Mouse (Mus musculus) hindbrain, embryonic 11.5 days (tissue): ENCODE results near the gene Macrod2. TPM values are rescaled to one million over a fixed set of nuclear protein-coding genes. Genes with fewer than 3 reads are reported as not detected.

ENCODE experiments used
- ATAC-seq: fragments of 200-750 bp; cut with Nextera tagmentation; 2 replicates; pipeline ENCODE4 v1.8.0; 2017; ENCODE audit warnings: mild to moderate bottlenecking, moderate TSS enrichment, moderate library complexity; ENCODE audit not compliant: low FRiP score
- DNase-seq: peaks from one replicate; pipeline ENCODE4 v3.0.0-alpha.2; 2015; ENCODE audit warnings: low spot score
- H3K27ac ChIP-seq: fragments of 300-500 bp; sonication (generic); 2 replicates; pipeline ENCODE4 v1.5.1; 2014; ENCODE audit warnings: mild to moderate bottlenecking, low read depth, low read length
- H3K27me3 ChIP-seq: fragments of 300-500 bp; sonication (generic); 2 replicates; pipeline ENCODE4 v1.6.1; 2014; ENCODE audit warnings: mild to moderate bottlenecking, low read length, moderate library complexity, mixed read lengths; ENCODE audit not compliant: control insufficient read depth, insufficient read depth
- H3K36me3 ChIP-seq: fragments of 300-500 bp; sonication (generic); 2 replicates; pipeline ENCODE4 v1.6.1; 2014; ENCODE audit warnings: mild to moderate bottlenecking, low read length, moderate library complexity, mixed read lengths; ENCODE audit not compliant: control insufficient read depth, insufficient read depth
- H3K4me1 ChIP-seq: fragments of 300-500 bp; sonication (generic); replicated peaks from 2 replicates; pipeline ENCODE4 v1.6.1; 2014; ENCODE audit warnings: low read length, mixed read lengths; ENCODE audit not compliant: control insufficient read depth, insufficient read depth
- H3K4me2 ChIP-seq: fragments of 300-500 bp; sonication (generic); replicated peaks from 2 replicates; pipeline ENCODE4 v1.6.1; 2014; ENCODE audit warnings: mild to moderate bottlenecking, low read depth, low read length
- H3K4me3 ChIP-seq: fragments of 300-500 bp; sonication (generic); 2 replicates; pipeline ENCODE4 v1.5.1; 2014; ENCODE audit warnings: low read depth, low read length
- H3K9ac ChIP-seq: fragments of 300-500 bp; sonication (generic); 2 replicates; pipeline ENCODE4 v1.6.1; 2014; ENCODE audit warnings: low read depth, low read length
- H3K9me3 ChIP-seq: fragments of 300-500 bp; sonication (generic); 2 replicates; pipeline ENCODE4 v1.6.1; 2016; ENCODE audit warnings: low read length; ENCODE audit not compliant: control insufficient read depth
- WGBS: fragments of 180-500 bp; shearing (Covaris S2); extraction: QIAGEN DNeasy Blood & Tissue Kit; methylation state at CpG from one replicate; pipeline ENCODE4 v1.1.7; 2014; 5-methylcytosine and 5-hydroxymethylcytosine counted together
- polyA plus RNA-seq: library from polyadenylated mRNA; unstranded; fragments of >200 nt; fragmentation: Nextera tagmentation; extraction: Ambion mirVana; gene quantifications from 2 replicates; pipeline ENCODE4 v1.2.1, GENCODE M21; 2014

The Macrod2 gene
- polyA plus RNA-seq, 1 experiment from 2014 or later: 42.5 TPM

DNA sequence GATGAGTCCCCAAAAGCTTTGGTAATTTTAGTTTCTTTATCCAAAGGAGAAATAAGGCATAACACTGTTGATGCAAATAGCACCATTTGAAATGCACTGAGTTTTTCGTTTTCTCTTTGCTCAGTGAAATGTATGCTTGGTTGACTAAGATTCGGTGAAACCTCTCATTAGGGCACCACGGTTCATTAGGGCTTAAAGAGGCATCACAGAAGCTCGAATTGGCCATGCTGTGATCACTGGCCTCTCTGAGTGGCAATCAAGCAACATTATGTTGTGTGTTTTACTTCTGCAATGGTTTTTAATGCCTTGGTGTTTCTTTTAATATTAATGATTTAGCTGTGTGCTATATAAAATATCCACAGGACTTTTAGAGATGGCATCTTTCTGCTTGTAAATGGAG is 768.8 kb downstream of the Macrod2 start:
- no peak for ATAC-seq
- no peaks in the 10 kb centered on the region for H3K27me3 ChIP-seq
- no peaks in the 10 kb centered on the region for H3K4me1 ChIP-seq
- H3K27ac ChIP-seq: no peak overlapping the region
- H3K4me2 ChIP-seq: no peak overlapping the region
- no peaks in the 10 kb centered on the region for H3K36me3 ChIP-seq
- H3K9ac ChIP-seq: no peak overlapping the region
- 30% methylated on average over 4 of the region's 4 CpGs for WGBS
- no peak for DNase-seq
- H3K4me3 ChIP-seq: no peak overlapping the region
- no peaks in the 10 kb centered on the region for H3K9me3 ChIP-seq

DNA sequence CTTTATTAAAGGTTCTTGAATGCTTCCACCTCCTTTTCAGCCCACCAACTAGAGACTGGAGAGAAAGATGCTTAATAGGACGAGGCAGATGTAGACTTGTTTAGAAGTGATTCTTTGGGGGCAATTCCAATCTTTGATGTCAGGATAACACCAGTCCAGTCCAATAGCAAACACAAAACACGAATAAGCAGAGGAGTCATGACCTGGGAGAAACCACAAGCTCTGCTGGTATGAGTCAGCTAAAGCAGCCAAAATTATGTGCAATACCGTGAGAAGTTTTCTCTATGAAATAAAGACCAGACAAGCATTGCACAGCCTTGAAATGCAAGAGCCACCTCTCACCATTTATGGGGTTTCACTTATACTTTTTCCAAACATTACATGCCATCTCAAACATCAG is 774.5 kb downstream of the Macrod2 start:
- Histone ChIP-seq H3K9me3 (no peaks in the 10 kb centered on the region), H3K4me3 (no peak overlapping the region), H3K27ac (no peak overlapping the region), H3K9ac (no peak overlapping the region), H3K4me1 (no peaks in the 10 kb centered on the region), H3K4me2 (no peak overlapping the region), H3K27me3 (no peaks in the 10 kb centered on the region), H3K36me3 (no peaks in the 10 kb centered on the region)
- DNase-seq (no peak), ATAC-seq (no peak)
- 79% methylated on average over 3 of the region's 3 CpGs for WGBS

- no peak for DNase-seq
- H3K36me3 ChIP-seq: no peaks in the 10 kb centered on the region
- no peak overlapping the region for H3K27ac ChIP-seq
- no peak overlapping the region for H3K9ac ChIP-seq
- no peak overlapping the region for H3K4me3 ChIP-seq
- no peak overlapping the region for H3K4me2 ChIP-seq
- no peaks in the 10 kb centered on the region for H3K4me1 ChIP-seq
- 65% methylated on average over 1 of the region's 1 CpGs for WGBS
- ATAC-seq: no peak
- no peaks in the 10 kb centered on the region for H3K9me3 ChIP-seq
- no peaks in the 10 kb centered on the region for H3K27me3 ChIP-seq
These were observed 778.1 kb downstream of the Macrod2 start for GRCm38 (mm10) chr2:141173167-141173566.

DNA sequence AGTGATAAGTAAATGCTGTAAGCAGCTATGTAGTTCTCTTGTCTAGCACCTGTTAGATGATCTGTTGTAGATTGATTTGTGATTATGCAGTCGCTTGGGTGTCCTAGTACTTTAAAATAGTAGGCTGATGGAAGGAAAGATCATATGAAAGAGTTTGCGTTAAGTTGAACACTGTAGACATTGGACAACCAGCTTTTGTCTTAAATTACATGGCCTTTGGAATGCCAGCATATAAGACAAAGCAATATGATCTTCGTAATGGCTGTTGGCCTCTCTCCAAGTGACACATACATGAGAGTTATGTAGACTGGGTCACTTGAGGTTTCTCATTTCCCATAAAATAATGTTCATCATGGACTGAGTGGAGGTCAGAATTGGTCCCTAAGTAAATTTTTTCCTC is 778.5 kb downstream of the Macrod2 start:
- no peak overlapping the region for H3K4me3 ChIP-seq
- no peak for ATAC-seq
- H3K9ac ChIP-seq: no peak overlapping the region
- no peaks in the 10 kb centered on the region for H3K27me3 ChIP-seq
- DNase-seq: no peak
- no peaks in the 10 kb centered on the region for H3K4me1 ChIP-seq
- no peak overlapping the region for H3K4me2 ChIP-seq
- WGBS: 87% methylated on average over 3 of the region's 3 CpGs
- H3K9me3 ChIP-seq: no peaks in the 10 kb centered on the region
- no peak overlapping the region for H3K27ac ChIP-seq
- no peaks in the 10 kb centered on the region for H3K36me3 ChIP-seq

GRCm38 (mm10) chr2:141180656-141181055 is 785.5 kb downstream of the Macrod2 start:
- Histone ChIP-seq H3K4me2 (no peak overlapping the region), H3K4me3 (no peak overlapping the region), H3K4me1 (no peaks in the 10 kb centered on the region), H3K36me3 (no peaks in the 10 kb centered on the region), H3K27me3 (no peaks in the 10 kb centered on the region), H3K9me3 (no peaks in the 10 kb centered on the region), H3K27ac (no peak overlapping the region), H3K9ac (no peak overlapping the region)
- WGBS: 79% methylated on average over 1 of the region's 1 CpGs
- DNase-seq: no peak
- no peak for ATAC-seq

- DNase-seq: no peak
- Histone ChIP-seq H3K4me2 (no peak overlapping the region), H3K9me3 (no peaks in the 10 kb centered on the region), H3K27me3 (no peaks in the 10 kb centered on the region), H3K27ac (no peak overlapping the region), H3K4me3 (no peak overlapping the region), H3K36me3 (no peaks in the 10 kb centered on the region), H3K4me1 (no peaks in the 10 kb centered on the region), H3K9ac (no peak overlapping the region)
- WGBS: 74% methylated on average over 5 of the region's 5 CpGs
- no peak for ATAC-seq
These were observed 787.1 kb downstream of the Macrod2 start for GRCm38 (mm10) chr2:141182034-141182759.

GRCm38 (mm10) chr2:141194476-141194875 is 799.4 kb downstream of the Macrod2 start:
- ATAC-seq: no peak
- no peak overlapping the region for H3K9ac ChIP-seq

GRCm38 (mm10) chr2:141200481-141200880 is 805.4 kb downstream of the Macrod2 start:
- no peak for DNase-seq
- no peak overlapping the region for H3K4me2 ChIP-seq

More at GRCm38 (mm10) chr2:141194476-141194875, 799.4 kb downstream of the Macrod2 start:
- H3K36me3 ChIP-seq: no peaks in the 10 kb centered on the region
- no peak overlapping the region for H3K4me2 ChIP-seq
- no peaks in the 10 kb centered on the region for H3K4me1 ChIP-seq
- H3K9me3 ChIP-seq: no peaks in the 10 kb centered on the region
- no peak for DNase-seq
- no peaks in the 10 kb centered on the region for H3K27me3 ChIP-seq
- no peak overlapping the region for H3K4me3 ChIP-seq
- no peak overlapping the region for H3K27ac ChIP-seq

GRCm38 (mm10) chr2:141201303-141202014 is 806.4 kb downstream of the Macrod2 start:
- no peak overlapping the region for H3K27ac ChIP-seq
- no peak overlapping the region for H3K4me2 ChIP-seq
- ATAC-seq (peak; percentile 83), DNase-seq (peak; percentile 13)
- no peaks in the 10 kb centered on the region for H3K4me1 ChIP-seq
- WGBS: 52% methylated on average over 2 of the region's 2 CpGs
- no peaks in the 10 kb centered on the region for H3K27me3 ChIP-seq
- no peaks in the 10 kb centered on the region for H3K36me3 ChIP-seq
- no peaks in the 10 kb centered on the region for H3K9me3 ChIP-seq
- H3K4me3 ChIP-seq: no peak overlapping the region
- H3K9ac ChIP-seq: no peak overlapping the region

More at GRCm38 (mm10) chr2:141200481-141200880, 805.4 kb downstream of the Macrod2 start:
- Histone ChIP-seq H3K9ac (no peak overlapping the region), H3K27ac (no peak overlapping the region), H3K27me3 (no peaks in the 10 kb centered on the region), H3K4me1 (no peaks in the 10 kb centered on the region), H3K36me3 (no peaks in the 10 kb centered on the region), H3K4me3 (no peak overlapping the region), H3K9me3 (no peaks in the 10 kb centered on the region)
- 78% methylated on average over 4 of the region's 4 CpGs for WGBS
- no peak for ATAC-seq
